Mouse (Mus musculus) liver, postnatal 0 days (tissue): ENCODE results near the gene Dnm3.

Experiments used
- CTCF ChIP-seq: sonication (generic); IDR thresholded peaks from 2 replicates; pipeline ENCODE4 v1.5.1; 2016; ENCODE audit warnings: antibody characterized with exemption, low read depth
- EP300 ChIP-seq: IDR thresholded peaks from 2 replicates; pipeline ENCODE4 v1.6.1; 2016; ENCODE audit warnings: antibody characterized with exemption, low read depth, mild to moderate bottlenecking

DNA sequence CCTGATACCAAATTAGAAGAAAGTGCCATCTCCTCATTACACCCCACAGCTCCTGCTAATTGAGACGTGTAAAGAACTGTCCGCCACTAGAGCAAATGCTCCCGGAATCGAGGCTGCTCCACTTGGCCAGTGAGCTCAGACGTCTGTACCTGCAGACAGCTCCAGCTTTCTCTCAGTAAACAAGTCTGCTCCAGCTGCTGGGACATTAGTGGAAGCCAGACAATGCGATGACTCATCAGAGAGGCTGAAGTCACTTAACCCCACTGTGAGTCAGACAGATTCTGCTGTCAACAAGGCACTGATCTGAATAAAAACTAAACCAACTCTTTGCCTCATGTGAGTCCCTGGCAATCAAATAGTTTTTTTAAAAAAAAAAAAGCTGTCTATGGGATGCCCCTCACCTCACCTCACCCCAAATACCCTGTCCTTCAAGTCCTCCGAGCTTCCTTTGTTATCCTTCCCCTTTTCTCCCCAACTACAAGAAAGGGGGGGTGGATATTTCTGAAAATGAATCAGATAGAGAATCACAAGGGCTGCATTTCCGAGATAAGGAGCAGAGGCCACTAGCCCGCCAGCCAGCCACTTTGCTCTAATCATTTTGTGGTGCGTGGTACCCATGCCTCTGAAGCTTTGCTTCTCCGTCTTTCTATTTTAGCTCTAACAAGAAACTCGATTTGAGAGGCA, 31.6 kb upstream of the Dnm3 start:
- TF ChIP-seq CTCF (no peak), EP300 (no peak)
